Mouse (Mus musculus) testis, adult 2 months (tissue): Measurements from ENCODE around the gene Ptpn14.

Experiments
- CTCF ChIP-seq: fragments of 200-500 bp; IDR thresholded peaks from 2 replicates; pipeline ENCODE4 v1.5.1; 2012; ENCODE audit warnings: low read depth, mild to moderate bottlenecking, inconsistent platforms, low read length, moderate library complexity; ENCODE audit not compliant: control insufficient read depth, insufficient read depth, insufficient replicate concordance
- POLR2A ChIP-seq: fragments of 200-500 bp; IDR thresholded peaks from 2 replicates; pipeline ENCODE4 v1.6.1; 2012; ENCODE audit warnings: low read depth, mild to moderate bottlenecking, inconsistent platforms, low read length, moderate library complexity; ENCODE audit not compliant: control insufficient read depth

DNA sequence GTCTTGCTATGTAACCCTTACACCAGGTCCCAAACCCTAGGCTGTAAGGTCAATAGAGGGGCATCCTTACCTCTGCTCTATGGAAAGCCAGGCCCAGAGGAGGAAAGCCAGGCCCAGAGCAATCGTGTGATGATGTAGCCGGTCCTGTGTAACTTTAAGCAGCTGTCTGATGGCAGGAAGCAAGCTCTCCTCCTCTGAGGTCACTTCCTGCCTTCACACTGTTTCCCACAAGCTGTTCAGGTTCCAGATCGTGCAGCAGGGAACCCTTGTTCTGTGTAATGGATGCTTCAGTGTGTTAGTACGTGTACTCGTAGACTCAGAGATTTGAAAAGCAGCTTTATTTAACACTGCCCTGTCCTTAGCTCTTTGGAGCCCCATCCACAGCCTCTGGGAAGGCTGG lies 139.0 kb downstream of the Ptpn14 start:
- TF ChIP-seq CTCF (no peak), POLR2A (no peak)
